Mouse (Mus musculus) forebrain, embryonic 13.5 days (tissue): Measurements from ENCODE around the gene Ankef1. TPM values are rescaled to one million over a fixed set of nuclear protein-coding genes. Genes with fewer than 3 reads are reported as not detected.

Experiments used
- ATAC-seq: fragments of 200-750 bp; cut with Nextera tagmentation; 2 replicates; pipeline ENCODE4 v1.8.0; 2017
- H3K27ac ChIP-seq: fragments of 300-500 bp; sonication (generic); 2 replicates; pipeline ENCODE4 v1.5.1; 2015; ENCODE audit warnings: inconsistent platforms, mild to moderate bottlenecking, moderate library complexity
- H3K27me3 ChIP-seq: fragments of 300-500 bp; sonication (generic); 2 replicates; pipeline ENCODE4 v1.6.1; 2015; ENCODE audit warnings: mild to moderate bottlenecking, inconsistent platforms
- H3K36me3 ChIP-seq: fragments of 300-500 bp; sonication (generic); 2 replicates; pipeline ENCODE4 v1.6.1; 2015; ENCODE audit warnings: mild to moderate bottlenecking, inconsistent platforms; ENCODE audit not compliant: poor library complexity, severe bottlenecking
- H3K4me1 ChIP-seq: fragments of 300-500 bp; sonication (generic); 2 replicates; pipeline ENCODE4 v1.6.1; 2015; ENCODE audit warnings: inconsistent platforms
- H3K4me2 ChIP-seq: fragments of 300-500 bp; sonication (generic); 2 replicates; pipeline ENCODE4 v1.6.1; 2015; ENCODE audit warnings: inconsistent platforms, mild to moderate bottlenecking, moderate library complexity
- H3K4me3 ChIP-seq: fragments of 300-500 bp; sonication (generic); 2 replicates; pipeline ENCODE4 v1.5.1; 2015; ENCODE audit warnings: mild to moderate bottlenecking, inconsistent platforms
- H3K9ac ChIP-seq: fragments of 300-500 bp; sonication (generic); 2 replicates; pipeline ENCODE4 v1.6.1; 2015; ENCODE audit warnings: mild to moderate bottlenecking, inconsistent platforms
- H3K9me3 ChIP-seq: fragments of 300-500 bp; sonication (generic); replicated peaks from 2 replicates; pipeline ENCODE4 v1.6.1; 2016; ENCODE audit warnings: inconsistent platforms
- WGBS: fragments of 180-500 bp; shearing (Covaris S2); methylation state at CpG from one replicate; pipeline ENCODE4 v1.1.7; 2015; 5-methylcytosine and 5-hydroxymethylcytosine counted together
- polyA plus RNA-seq: library from polyadenylated mRNA; unstranded; fragments of >200 nt; fragmentation: Nextera tagmentation; extraction: Ambion mirVana; gene quantifications from 2 replicates; pipeline ENCODE4 v1.2.1, GENCODE M21; 2015

Ankef1 gene
- polyA plus RNA-seq, 1 experiment from 2014 or later = 0.46 TPM

GRCm38 (mm10) chr2:136512802-136513201 is 11.1 kb downstream of the Ankef1 start:
- WGBS = 95% methylated on average over 5 of the region's 5 CpGs

GRCm38 (mm10) chr2:136513806-136514205 is 12.1 kb downstream of the Ankef1 start:
- no peak overlapping the region for H3K4me2 ChIP-seq
- no peak for ATAC-seq
- no peaks in the 10 kb centered on the region for H3K36me3 ChIP-seq
- no peak overlapping the region for H3K9ac ChIP-seq
- H3K4me3 ChIP-seq = no peak overlapping the region
- peaks cover 3% of the 10 kb centered on the region; the same call in 1 of the 2 replicates for H3K27me3 ChIP-seq
- no peak overlapping the region for H3K27ac ChIP-seq
- H3K9me3 ChIP-seq = no peaks in the 10 kb centered on the region
- H3K4me1 ChIP-seq = peaks cover 14% of the 10 kb centered on the region
- WGBS = 81% methylated on average over 3 of the region's 3 CpGs

More at GRCm38 (mm10) chr2:136512802-136513201, 11.1 kb downstream of the Ankef1 start:
- H3K9ac ChIP-seq = no peak overlapping the region
- no peak overlapping the region for H3K27ac ChIP-seq
- peaks cover 3% of the 10 kb centered on the region; the same call in 1 of the 2 replicates for H3K27me3 ChIP-seq
- no peak overlapping the region for H3K4me3 ChIP-seq
- ATAC-seq = no peak
- H3K4me1 ChIP-seq = peaks cover 14% of the 10 kb centered on the region
- H3K4me2 ChIP-seq = no peak overlapping the region
- no peaks in the 10 kb centered on the region for H3K36me3 ChIP-seq
- no peaks in the 10 kb centered on the region for H3K9me3 ChIP-seq

DNA sequence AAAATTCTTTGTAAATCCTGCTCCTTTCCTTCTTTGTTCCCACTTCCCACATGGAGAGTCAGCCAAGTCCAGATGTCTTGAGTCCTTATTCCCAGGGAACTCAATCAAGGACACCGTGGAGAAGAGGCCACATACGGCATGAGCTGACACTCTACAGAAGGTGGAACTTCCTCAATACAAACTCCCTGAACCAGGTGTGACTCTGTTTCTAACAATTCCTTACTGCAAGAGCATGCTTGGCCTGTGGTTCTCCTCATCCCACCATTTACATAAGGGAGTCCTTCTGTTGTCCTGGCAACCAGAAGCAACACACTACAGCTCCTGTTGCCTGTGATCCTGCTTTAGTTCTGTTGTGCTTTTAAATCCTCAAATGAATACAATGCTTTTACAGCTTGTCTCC is 13.8 kb downstream of the Ankef1 start:
- no peak overlapping the region for H3K9ac ChIP-seq
- peaks cover 3% of the 10 kb centered on the region; the same call in 1 of the 2 replicates for H3K27me3 ChIP-seq
- H3K4me1 ChIP-seq = peaks cover 12% of the 10 kb centered on the region
- no peak overlapping the region for H3K4me3 ChIP-seq
- H3K9me3 ChIP-seq = no peaks in the 10 kb centered on the region
- H3K36me3 ChIP-seq = no peaks in the 10 kb centered on the region
- no peak overlapping the region for H3K27ac ChIP-seq
- no peak overlapping the region for H3K4me2 ChIP-seq
- 83% methylated on average over 2 of the region's 2 CpGs for WGBS
- no peak for ATAC-seq

GRCm38 (mm10) chr2:136528937-136529336 is 27.2 kb downstream of the Ankef1 start:
- WGBS = 79% methylated on average over 7 of the region's 7 CpGs
- no peak overlapping the region for H3K27ac ChIP-seq
- no peak overlapping the region for H3K9ac ChIP-seq
- H3K27me3 ChIP-seq = no peaks in the 10 kb centered on the region
- no peaks in the 10 kb centered on the region for H3K36me3 ChIP-seq
- H3K4me2 ChIP-seq = no peak overlapping the region
- no peak overlapping the region for H3K4me3 ChIP-seq
- H3K4me1 ChIP-seq = peaks cover 5% of the 10 kb centered on the region; the same call in 1 of the 2 replicates
- no peak for ATAC-seq
- no peaks in the 10 kb centered on the region for H3K9me3 ChIP-seq

- Histone ChIP-seq H3K27me3 (no peaks in the 10 kb centered on the region), H3K4me3 (peak overlapping the region; percentile 50), H3K4me1 (peaks cover 5% of the 10 kb centered on the region; the same call in 1 of the 2 replicates), H3K27ac (peak overlapping the region; percentile 40; the same call in 1 of the 2 replicates), H3K9ac (peak overlapping the region; percentile 68), H3K4me2 (peak overlapping the region; percentile 65), H3K9me3 (no peaks in the 10 kb centered on the region), H3K36me3 (no peaks in the 10 kb centered on the region)
- WGBS = under 1% methylated on average over 23 of the region's 23 CpGs
- peak; percentile 100 for ATAC-seq
Measured at GRCm38 (mm10) chr2:136532033-136532432, 30.3 kb downstream of the Ankef1 start.

DNA sequence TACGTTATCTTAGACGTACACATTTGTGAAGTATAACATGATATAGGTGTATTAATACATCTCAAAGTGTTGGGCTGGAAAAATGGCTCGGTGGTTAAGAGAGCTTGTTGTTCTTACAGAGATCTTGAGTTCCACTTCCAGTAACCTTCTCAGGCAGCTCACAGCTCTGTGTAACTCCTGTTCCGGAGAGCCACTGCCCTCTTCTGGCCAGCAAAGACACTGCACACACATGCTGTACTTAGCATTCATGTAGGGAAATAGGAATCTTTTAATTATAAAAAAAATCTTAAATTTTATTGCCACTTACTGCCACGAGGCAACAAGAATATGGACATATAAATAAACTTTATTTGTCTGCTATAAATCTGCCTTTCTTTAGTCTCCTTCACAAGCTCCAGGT is 56.3 kb downstream of the Ankef1 start:
- Histone ChIP-seq H3K9me3 (no peaks in the 10 kb centered on the region), H3K4me2 (no peak overlapping the region), H3K36me3 (no peaks in the 10 kb centered on the region), H3K27ac (no peak overlapping the region), H3K4me1 (no peaks in the 10 kb centered on the region), H3K9ac (no peak overlapping the region), H3K4me3 (no peak overlapping the region), H3K27me3 (no peaks in the 10 kb centered on the region)
- WGBS = 79% methylated on average over 5 of the region's 5 CpGs
- no peak for ATAC-seq

DNA sequence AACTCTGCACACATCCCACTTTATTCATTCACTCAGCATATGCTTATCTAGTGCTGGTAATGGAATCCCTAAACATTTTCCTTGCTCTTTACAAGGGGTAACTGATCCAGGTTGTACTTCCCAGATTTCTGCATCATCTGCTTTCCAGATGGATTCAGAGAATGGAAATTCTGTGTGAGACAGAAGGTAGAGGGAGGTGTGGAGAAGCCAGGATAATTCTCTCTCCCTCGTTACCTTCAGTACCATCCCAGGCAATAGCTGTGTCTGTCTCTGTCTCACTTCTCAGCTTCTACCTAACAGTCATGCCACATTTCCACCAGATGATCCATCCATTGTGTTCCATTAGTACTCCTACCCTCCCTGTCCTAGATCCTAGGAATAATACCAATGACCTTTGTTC is 60.6 kb downstream of the Ankef1 start:
- no peak overlapping the region for H3K9ac ChIP-seq
- H3K4me2 ChIP-seq = no peak overlapping the region
- WGBS = 88% methylated on average over 1 of the region's 1 CpGs
- no peaks in the 10 kb centered on the region for H3K36me3 ChIP-seq
- H3K4me3 ChIP-seq = no peak overlapping the region
- H3K4me1 ChIP-seq = no peaks in the 10 kb centered on the region
- no peak for ATAC-seq
- no peaks in the 10 kb centered on the region for H3K9me3 ChIP-seq
- H3K27me3 ChIP-seq = no peaks in the 10 kb centered on the region
- no peak overlapping the region for H3K27ac ChIP-seq

DNA sequence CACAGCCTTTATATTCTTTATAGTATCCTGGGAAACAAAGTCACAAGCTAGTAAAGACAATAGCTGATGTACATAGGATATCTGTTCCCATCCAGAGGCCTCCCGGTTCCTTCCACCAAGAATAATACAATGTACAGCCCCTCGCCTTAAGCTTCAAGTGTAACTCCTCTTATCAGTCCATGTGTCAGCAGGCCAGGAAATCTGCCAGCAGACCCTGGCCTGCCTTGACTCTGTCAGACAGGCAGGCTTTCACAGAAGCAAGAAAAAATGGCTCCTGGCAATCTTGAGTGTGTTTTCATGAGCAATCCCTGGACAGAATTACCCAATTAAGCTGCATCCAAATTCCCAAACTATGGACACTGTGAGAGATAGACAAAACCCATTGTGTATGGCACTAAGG is 69.1 kb downstream of the Ankef1 start:
- WGBS = 82% methylated on average over 2 of the region's 2 CpGs
- Histone ChIP-seq H3K27ac (no peak overlapping the region), H3K4me3 (no peak overlapping the region), H3K4me1 (no peaks in the 10 kb centered on the region), H3K4me2 (no peak overlapping the region), H3K9ac (no peak overlapping the region), H3K9me3 (no peaks in the 10 kb centered on the region), H3K27me3 (no peaks in the 10 kb centered on the region), H3K36me3 (no peaks in the 10 kb centered on the region)
- ATAC-seq = no peak

DNA sequence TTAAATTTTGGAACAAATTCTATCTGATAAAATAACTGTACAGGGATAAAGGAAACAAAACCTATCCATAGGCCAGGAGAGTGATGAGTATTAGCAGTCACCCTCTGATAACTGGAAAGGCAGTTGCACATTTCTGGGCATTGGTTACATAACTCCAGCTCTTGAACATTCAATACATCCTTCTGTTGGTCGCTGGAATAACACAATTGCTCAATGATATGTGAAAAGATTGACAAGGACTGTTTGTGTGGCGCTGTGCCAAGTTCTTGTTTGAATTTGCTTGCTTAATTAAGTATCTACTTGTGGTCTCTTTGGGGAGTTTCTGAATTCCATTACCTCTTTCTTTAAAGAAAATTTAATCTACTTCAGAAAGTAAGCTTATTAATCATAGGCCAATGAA is 81.1 kb downstream of the Ankef1 start:
- no peaks in the 10 kb centered on the region for H3K27me3 ChIP-seq
- H3K9ac ChIP-seq = no peak overlapping the region
- no peaks in the 10 kb centered on the region for H3K36me3 ChIP-seq
- peaks cover 6% of the 10 kb centered on the region; the same call in 1 of the 2 replicates for H3K4me1 ChIP-seq
- H3K4me2 ChIP-seq = no peak overlapping the region
- H3K9me3 ChIP-seq = no peaks in the 10 kb centered on the region
- ATAC-seq = peak; percentile 30; the same call in 1 of the 2 replicates
- no peak overlapping the region for H3K27ac ChIP-seq
- H3K4me3 ChIP-seq = no peak overlapping the region
- whole genome bisulfite sequencing = 19% methylated on average over 2 of the region's 2 CpGs

- no peaks in the 10 kb centered on the region for H3K9me3 ChIP-seq
- H3K4me2 ChIP-seq = no peak overlapping the region
- no peaks in the 10 kb centered on the region for H3K36me3 ChIP-seq
- H3K27me3 ChIP-seq = no peaks in the 10 kb centered on the region
- WGBS = 29% methylated on average over 2 of the region's 2 CpGs
- H3K4me3 ChIP-seq = no peak overlapping the region
- H3K27ac ChIP-seq = no peak overlapping the region
- no peak for ATAC-seq
- no peak overlapping the region for H3K9ac ChIP-seq
- H3K4me1 ChIP-seq = no peaks in the 10 kb centered on the region
Measured at GRCm38 (mm10) chr2:136588811-136589210, 87.1 kb downstream of the Ankef1 start.

- H3K4me1 ChIP-seq = no peaks in the 10 kb centered on the region
- H3K9me3 ChIP-seq = no peaks in the 10 kb centered on the region
- 21% methylated on average over 3 of the region's 3 CpGs for WGBS
- no peaks in the 10 kb centered on the region for H3K27me3 ChIP-seq
- no peaks in the 10 kb centered on the region for H3K36me3 ChIP-seq
- no peak overlapping the region for H3K4me3 ChIP-seq
- no peak overlapping the region for H3K4me2 ChIP-seq
- H3K9ac ChIP-seq = no peak overlapping the region
- no peak overlapping the region for H3K27ac ChIP-seq
- peak; percentile 58; the same call in 1 of the 2 replicates for ATAC-seq
Measured at GRCm38 (mm10) chr2:136596451-136596850, 94.7 kb downstream of the Ankef1 start.

DNA sequence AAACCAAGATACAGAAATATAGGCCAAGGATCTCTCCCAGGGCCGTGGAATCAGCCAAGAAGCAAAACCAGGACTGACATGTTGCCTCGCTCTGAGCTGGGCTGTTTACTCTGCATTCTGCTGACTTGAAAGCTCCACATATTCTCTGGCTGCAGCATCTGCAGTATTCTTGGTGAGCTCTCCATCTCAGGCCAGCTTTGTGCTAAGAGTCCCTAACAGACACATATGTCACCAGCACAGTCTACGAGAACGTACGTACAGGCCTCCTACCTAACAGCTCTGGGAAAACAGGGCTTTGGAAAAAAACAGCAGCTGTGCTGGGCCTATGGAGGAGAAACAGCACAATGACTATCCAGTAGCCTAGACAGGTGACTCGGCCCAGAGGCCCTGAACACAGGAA is 97.0 kb downstream of the Ankef1 start:
- WGBS = 86% methylated on average over 6 of the region's 6 CpGs
- Histone ChIP-seq H3K4me1 (no peaks in the 10 kb centered on the region), H3K4me2 (no peak overlapping the region), H3K27me3 (no peaks in the 10 kb centered on the region), H3K27ac (no peak overlapping the region; the same call in 1 of the 2 replicates), H3K9ac (no peak overlapping the region), H3K36me3 (no peaks in the 10 kb centered on the region), H3K4me3 (no peak overlapping the region), H3K9me3 (no peaks in the 10 kb centered on the region)
- no peak; the same call in 1 of the 2 replicates for ATAC-seq

GRCm38 (mm10) chr2:136600651-136601170 is 99.0 kb downstream of the Ankef1 start:
- Histone ChIP-seq H3K4me3 (no peak overlapping the region), H3K4me2 (no peak overlapping the region), H3K9ac (no peak overlapping the region), H3K9me3 (no peaks in the 10 kb centered on the region), H3K27me3 (no peaks in the 10 kb centered on the region), H3K4me1 (no peaks in the 10 kb centered on the region), H3K27ac (no peak overlapping the region), H3K36me3 (no peaks in the 10 kb centered on the region)
- no peak for ATAC-seq
- 89% methylated on average over 5 of the region's 5 CpGs for WGBS
